Mouse (Mus musculus): ENCODE results near the gene Dnaaf3. TPM values are rescaled to one million over a fixed set of nuclear protein-coding genes. Genes with fewer than 3 reads are reported as not detected.

The Dnaaf3 gene
- total RNA-seq, 2 experiments from 2014 or later: 0.81 to 0.87 TPM

DNA sequence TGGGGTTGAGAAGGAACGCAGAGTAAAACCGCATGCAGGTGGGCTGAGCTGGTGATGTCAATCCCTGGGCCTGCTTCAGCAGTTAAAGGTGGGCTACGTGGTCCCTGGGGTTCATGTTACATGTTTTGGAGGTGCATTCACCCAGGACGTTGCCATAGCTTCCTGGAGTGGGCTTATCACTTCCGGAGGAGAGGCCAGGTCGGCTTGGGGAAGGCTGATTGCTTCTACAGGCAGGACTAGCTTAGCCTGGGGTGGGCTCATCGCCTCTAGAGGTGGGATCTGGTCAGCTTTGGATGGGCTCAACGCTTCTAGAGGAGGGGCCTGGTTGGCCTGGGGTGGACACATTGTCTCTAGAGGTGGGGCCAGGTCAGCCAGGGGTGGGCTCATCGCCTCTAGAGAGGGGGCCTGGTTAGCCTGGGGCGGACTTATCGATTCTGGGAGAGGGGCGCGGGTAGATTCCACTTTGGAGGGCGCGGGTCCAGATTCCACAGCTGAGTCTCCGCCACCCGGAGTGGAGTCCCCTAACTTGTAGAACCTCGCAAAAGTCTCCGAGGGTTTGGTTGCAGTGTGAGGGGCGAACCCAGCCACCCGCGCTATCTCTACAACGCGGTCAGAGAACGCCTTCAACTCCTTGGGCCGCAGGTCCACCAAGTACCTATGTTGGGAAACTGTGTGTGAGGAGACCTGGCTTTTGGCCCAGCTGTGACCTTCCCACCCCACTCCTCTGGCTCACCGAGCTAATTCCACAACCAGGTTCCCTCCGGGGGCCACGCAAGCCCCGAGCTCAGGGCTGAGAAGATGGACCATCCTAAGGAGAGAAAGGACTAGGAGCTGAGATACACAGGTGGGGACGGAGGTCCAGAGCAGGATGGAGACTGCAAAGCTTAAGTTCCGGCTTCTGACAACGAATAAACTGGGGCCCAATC is 8.8 kb downstream of the Dnaaf3 start:
- DNase-seq: peak in 1 of 2 experiments; percentile 61
- intact Hi-C loops (cut with DNase I): loop anchor here (10.0 kb wide), 1 partner anchor 229 kb away; no protein-coding TSS in a partner anchor

GRCm38 (mm10) chr7:4522292-4522691 is 10.0 kb downstream of the Dnaaf3 start:
- DNase-seq: peak; percentile 80 to 81
- intact Hi-C loops (cut with DNase I): loop anchor here (10.0 kb wide), 1 partner anchor 227 kb away; no protein-coding TSS in a partner anchor

- peak; percentile 76 to 77 for DNase-seq
- intact Hi-C loops (cut with DNase I): loop anchor here (10.0 kb wide), 1 partner anchor 227 kb away; no protein-coding TSS in a partner anchor
Measured at GRCm38 (mm10) chr7:4521231-4522003, 10.8 kb downstream of the Dnaaf3 start.

DNA sequence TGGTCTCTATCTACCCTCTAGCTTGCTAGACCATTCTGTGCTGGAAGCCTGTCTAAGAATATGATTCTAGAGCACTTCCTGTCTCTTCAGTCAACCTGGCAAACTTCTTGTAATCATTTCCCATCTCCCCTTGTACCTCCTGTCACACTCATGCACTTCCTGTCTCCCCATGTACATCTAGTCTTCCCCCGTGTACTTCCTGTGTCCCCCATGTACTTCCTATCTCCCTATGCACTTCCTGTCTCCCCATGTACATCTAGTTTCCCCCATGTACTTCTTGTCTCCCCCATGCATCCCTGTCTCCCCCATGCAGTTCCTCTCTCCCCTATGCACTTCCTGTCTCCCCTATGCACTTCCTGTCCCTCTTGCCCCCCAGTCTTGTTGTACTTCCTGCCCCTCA is 13.8 kb downstream of the Dnaaf3 start:
- intact Hi-C loops (cut with DNase I): no loop called here
- no peak for DNase-seq

DNA sequence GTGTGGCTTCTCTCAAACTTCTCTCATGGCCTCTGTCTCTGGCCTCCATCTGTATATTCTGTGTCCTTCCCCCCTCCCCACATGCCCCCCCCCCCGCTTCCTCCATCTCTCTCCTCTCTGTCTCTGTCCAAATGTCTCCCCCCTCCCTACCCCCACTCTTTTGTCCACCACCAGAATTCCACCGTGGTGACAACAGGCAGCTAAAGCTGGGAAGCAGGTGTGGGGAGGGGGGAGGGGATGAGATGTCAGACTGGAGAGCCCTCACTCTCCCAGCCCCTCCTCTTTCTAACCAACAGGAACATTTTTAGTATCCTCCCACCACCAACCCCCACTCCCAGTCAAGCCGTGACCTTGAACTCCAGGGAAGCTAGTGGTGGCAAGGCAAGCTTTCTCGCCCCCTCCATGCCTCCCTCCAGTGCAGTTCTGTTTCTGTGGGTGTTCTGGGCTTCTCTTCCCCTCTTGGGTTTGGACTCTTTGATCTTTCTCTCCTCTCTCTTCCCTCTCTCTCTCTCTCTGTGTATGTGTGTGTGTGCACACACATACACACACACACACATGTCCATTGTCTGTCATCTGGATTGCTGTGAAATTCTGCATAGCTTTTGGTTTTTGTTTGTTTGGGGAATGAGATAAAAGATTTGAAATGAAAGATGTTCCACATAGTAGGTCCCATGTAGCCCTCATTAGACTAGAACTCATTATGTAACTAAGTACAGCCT is 15.8 kb downstream of the Dnaaf3 start, which contains the start of gene Tnnt1:
Gene Tnnt1 (minus strand): TSS at position 51 of the 719 bp plus-strand sequence.
- peak; percentile 76 to 77 for DNase-seq
- intact Hi-C loops (cut with DNase I): no loop called here

DNA sequence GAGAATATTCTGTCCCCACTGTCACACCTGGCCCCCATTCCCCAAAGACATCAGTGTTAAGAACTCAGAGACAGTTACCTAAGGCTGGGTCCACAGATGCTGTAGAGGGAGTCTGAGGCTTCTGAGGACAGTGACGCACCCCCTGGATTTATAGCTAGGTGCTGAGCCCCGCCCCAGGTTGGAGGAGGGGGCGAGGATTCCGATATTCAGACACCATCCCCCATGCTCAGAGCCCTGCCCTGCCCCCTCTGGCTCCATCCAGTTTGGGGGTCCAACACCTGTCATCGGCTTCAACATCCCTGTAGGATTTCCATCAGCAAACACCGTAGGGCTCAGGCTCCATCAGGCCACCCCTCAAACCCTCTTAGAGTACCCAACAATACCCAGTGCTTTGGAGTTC is 16.4 kb downstream of the Dnaaf3 start:
- intact Hi-C loops (cut with DNase I): no loop called here
- peak; percentile 47 to 57 for DNase-seq

DNA sequence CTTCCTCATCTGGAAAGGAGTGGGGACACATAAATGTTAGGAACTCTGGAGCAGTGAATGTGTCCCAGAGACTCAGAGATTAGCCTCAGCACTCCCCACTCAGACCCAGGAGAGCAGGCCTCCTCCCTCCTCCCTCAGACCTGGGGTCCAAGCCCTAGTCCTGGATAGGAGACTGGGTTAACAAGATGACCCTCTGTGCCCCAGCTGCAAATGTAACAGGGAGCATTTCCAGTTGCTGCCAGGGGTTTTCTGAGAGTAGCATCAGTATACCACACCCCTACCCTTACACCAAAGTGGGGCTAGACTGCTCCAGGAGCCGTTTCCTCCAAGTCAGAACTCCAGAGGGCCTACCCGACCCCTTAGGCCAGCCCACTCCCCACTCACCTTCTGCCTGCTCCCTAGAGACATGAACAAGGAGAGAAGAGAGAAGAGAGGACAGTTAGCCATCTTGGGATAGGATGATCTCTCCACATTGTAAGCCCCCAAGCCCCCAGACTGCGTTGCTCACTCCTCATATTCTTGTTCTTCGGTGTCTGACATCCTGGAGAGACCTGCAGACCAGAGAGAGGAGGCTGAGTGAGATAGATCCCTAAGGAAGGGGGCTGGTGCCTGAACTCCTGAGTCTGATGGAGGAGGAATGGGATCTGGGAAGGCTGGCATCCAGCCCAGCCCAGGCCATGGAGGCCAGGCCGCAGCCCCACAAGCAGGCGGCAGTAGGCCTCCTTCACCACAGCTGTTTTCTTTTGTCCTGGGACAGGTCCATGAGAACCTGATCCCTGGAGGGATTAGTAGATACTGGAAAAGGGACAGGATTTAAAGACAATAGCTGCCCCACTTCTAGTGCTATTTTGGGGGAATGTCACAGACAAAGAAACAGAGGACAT is 18.2 kb downstream of the Dnaaf3 start:
- peak; percentile 60 to 70 for DNase-seq
- intact Hi-C loops (cut with DNase I): loop anchor here (5.0 kb wide), 1 partner anchor 377 kb away; the partner anchor contains the start of gene Leng8

DNA sequence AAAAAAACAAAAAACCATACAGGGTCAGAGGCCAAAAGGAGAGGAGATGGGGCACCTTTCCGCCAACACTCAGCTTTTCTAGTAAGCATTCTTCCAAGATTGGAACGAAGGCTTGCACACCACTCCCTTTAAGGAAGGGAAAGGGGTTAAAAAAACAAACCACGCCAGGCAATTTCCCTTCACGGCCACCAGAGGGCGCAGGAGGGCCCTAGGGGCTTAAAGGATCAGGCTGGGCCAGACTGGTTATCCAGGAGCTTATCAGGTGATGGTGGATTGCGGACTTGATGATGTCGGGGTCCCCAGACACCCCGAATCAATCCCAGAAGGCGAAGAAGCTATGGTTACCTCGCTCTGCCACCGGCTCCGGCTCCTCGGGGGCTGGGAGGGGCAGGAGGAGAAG is 19.0 kb downstream of the Dnaaf3 start:
- intact Hi-C loops (cut with DNase I): loop anchor here (5.0 kb wide), 1 partner anchor 376 kb away; the partner anchor contains the start of gene Leng8
- peak; percentile 63 to 74 for DNase-seq

- DNase-seq: peak; percentile 63 to 65
- intact Hi-C loops (cut with DNase I): loop anchor here (5.0 kb wide), 1 partner anchor 374 kb away; the partner anchor contains the start of gene Leng8
Measured at GRCm38 (mm10) chr7:4511489-4512224, 20.6 kb downstream of the Dnaaf3 start.

- DNase-seq: peak; percentile 93 to 95
- intact Hi-C loops (cut with DNase I): loop anchor here (5.0 kb wide), 1 partner anchor 373 kb away; the partner anchor contains the start of gene Leng8
Measured at GRCm38 (mm10) chr7:4509863-4510608, 22.2 kb downstream of the Dnaaf3 start.

GRCm38 (mm10) chr7:4508739-4509116 is 23.5 kb downstream of the Dnaaf3 start:
- no peak for DNase-seq
- intact Hi-C loops (cut with DNase I): no loop called here

DNA sequence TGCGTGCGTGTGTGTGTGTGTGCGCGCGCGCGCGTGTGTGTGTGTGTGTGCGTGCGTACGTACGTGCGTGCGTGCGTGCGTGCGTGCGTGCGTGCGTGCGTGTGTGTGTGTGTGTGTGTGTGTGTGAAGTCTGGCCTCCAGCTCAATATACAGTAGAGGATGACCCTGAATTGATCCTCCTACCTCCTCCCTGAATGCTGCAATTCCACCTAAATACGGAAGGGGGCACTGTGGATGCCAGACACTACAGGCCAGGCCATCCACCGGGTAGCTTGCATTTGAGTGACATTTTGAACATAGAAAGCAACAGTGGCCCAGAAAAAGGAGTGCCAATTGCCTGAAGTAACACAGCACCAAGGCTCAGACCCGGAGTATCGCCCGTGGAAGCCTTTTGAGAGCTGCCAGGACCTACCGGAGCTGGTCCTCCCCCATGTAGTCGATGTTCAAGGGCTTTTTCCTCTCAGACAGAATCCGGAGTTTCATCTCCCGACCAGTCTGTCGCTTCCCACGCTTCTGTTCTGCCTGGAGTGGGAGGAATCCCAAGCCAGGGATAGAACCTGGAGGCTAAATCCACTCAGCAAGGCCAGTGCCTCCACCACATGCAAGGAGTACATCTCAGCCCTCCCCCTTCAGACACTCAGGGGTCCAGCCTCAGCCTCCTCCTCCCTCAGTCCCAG is 24.1 kb downstream of the Dnaaf3 start:
- DNase-seq: no peak
- intact Hi-C loops (cut with DNase I): no loop called here

DNA sequence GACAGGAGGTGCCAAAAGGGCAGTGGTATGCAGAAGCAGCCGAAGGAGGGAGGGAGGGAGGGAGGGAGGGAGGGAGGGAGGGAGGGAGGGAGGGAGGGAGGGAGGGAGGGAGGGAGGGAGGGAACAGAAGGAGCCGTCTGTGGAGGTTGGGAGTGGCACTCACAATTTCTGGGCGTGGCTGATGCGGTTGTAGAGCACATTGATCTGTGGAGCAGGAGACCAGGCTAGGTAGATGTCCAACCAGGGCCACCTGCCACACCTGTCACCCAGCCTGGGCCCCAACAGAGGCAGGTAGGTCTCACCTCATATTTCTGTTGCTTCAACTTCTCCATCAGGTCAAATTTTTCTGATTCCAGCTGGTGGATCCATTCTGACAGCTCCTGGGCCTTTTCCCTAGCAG is 25.0 kb downstream of the Dnaaf3 start:
- intact Hi-C loops (cut with DNase I): no loop called here
- no peak for DNase-seq

- DNase-seq: no peak
- intact Hi-C loops (cut with DNase I): no loop called here
Measured at GRCm38 (mm10) chr7:4504646-4505435, 27.4 kb downstream of the Dnaaf3 start.

DNA sequence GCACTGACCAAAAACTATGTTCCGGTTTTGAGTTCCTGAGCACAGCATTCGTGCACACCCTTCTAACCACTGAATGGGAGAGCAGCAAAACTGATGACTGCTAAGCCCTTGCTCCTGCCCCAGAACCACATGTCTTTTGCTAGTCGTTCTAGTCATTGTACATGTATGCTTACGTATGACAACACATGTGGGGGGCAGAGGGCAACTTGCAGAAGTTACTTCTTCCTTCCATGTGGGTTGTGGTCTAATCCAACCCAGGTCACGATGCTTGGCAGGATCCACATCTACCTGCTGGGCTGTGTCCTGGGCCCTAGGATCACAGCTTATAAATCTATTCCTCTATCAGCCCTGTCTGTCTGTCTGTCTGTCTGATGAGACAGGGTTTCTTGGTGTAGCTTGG is 28.4 kb downstream of the Dnaaf3 start:
- intact Hi-C loops (cut with DNase I): no loop called here
- DNase-seq: no peak

DNA sequence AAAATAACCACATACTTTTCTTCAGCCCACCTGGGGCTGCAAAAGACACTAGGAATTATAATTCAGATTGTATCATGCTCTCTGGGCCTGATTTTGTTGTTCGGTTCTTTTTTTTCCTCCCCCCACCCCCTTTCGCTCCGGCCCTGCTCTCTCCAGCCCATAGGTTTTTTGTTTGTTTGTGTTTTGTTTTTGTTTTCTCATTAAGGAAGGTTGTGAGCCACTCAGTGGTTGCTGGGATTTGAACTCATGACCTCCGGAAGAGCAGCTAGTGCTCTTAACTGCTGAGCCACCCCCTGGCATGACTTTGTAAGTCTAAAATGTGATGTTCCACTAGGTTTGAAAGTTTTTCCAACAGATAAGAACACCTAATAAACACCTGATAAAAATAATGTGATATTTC is 29.2 kb downstream of the Dnaaf3 start:
- intact Hi-C loops (cut with DNase I): no loop called here
- no peak for DNase-seq
